In the genomic region with DNA sequence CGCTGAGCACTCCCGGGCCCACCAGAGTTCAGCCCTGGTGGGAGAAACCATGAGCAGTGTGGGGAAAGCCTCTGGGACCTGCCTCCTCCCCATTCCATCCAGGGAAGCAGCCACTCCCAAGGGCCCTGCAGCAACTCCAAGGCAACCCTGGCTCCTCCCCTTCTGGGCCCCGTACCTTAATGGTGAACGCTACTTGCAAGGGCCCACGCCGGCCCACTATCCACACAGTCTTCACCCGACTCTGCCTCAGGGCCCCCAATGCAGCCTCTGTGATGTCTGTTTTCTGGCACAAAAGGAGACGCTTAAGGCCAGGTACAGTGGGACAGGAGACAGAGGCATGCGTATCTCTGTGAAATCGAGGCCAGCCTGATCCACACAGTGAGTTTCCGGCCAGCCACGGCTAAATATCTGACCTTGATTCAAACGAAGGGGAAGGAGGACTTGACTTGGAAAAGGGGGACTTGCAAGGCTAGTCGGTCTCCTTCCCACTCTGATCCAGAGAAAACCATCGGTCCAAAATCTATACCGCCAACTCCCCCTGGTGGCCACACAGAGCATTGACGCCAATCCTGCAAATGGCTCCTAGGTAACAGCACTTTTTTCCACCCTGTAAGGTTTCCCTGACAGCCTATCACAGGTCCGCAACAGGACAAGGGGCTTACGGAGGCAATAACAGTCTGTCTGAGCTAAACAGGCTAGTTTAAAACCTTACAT, we compare ENCODE assay signal across 9 mouse cellular contexts. TPM values are rescaled to one million over a fixed set of nuclear protein-coding genes. Genes with fewer than 3 reads are reported as not detected.
DNase-seq lines count a peak whose midpoint lies in the region; TF ChIP-seq lines count a peak whose summit lies in the region.
"Had no signal": no experiment of that assay in that cellular context is flagged by ENCODE, and none has a peak within 500 bp of the region (broad histone marks: within the 10 kb centered on the region; RNA-seq: fewer than 3 reads in every experiment).

No protein-coding gene starts in this region.

- H3K36me3 ChIP-seq in C2C12 (ENCODE audit: control insufficient read depth, insufficient read depth): peaks cover 3% of the 10 kb centered on the region

- H3K79me2 ChIP-seq in C2C12 (ENCODE audit: control insufficient read depth, insufficient read depth): no peaks in the 10 kb centered on the region

- TF ChIP-seq CTCF in C2C12 (IDR thresholded peaks at IDR 0.05; ENCODE audit: control insufficient read depth, insufficient read depth, insufficient read length): peak; percentile 77

- H3ac ChIP-seq in C2C12 (ENCODE audit: control insufficient read depth, insufficient read length, low read depth): no peak overlapping the region

- no peaks in the 10 kb centered on the region for H3K79me3 ChIP-seq in C2C12 (ENCODE audit: low read depth)

- peak; percentile 87 for DNase-seq in adrenal gland, postnatal 10 days
- DNase-seq in embryo, embryonic 11.5 days (ENCODE audit: low read depth, low spot score): peak; percentile 67
- DNase-seq in gastrocnemius, postnatal 36 days: peak; percentile 67 to 68
- DNase-seq in kidney, postnatal 25 days: peak; percentile 79 to 82
- DNase-seq in lung, adult 18-20 months: peak; percentile 73 to 74
- peak; percentile 76 for DNase-seq in ovary, postnatal 36 days (ENCODE audit: low spot score)
- peak; percentile 69 for DNase-seq in thymus, postnatal 14 days

- H3K27me3 ChIP-seq in C2C12 (ENCODE audit: control insufficient read depth, insufficient read depth, insufficient read length): peaks cover 23% of the 10 kb centered on the region

- H3K4me3 ChIP-seq in C2C12 (ENCODE audit: insufficient read depth, poor library complexity, severe bottlenecking): no peak overlapping the region
- H3K4me3 ChIP-seq: erythroblast, embryonic 14.5 days had no signal

- intact Hi-C loops in gastrocnemius, postnatal 36 days (cut with DNase I): loop anchor here (2.0 kb wide), 1 partner anchor 112 kb away; no protein-coding TSS in a partner anchor

TF ChIP-seq in C2C12, 6 proteins besides CTCF, POLR2A, EP300 and RAD21:
- no peak for TF ChIP-seq MYOG (IDR thresholded peaks at IDR 0.05; ENCODE audit: control insufficient read depth, extremely low read depth, insufficient read length)
- no peak for TF ChIP-seq MYOD1 (IDR thresholded peaks at IDR 0.05; ENCODE audit: control insufficient read depth, insufficient read length, low read depth)
- TF ChIP-seq MAX (IDR thresholded peaks at IDR 0.05): no peak
- TF ChIP-seq USF1 (IDR thresholded peaks at IDR 0.05; ENCODE audit: low read depth): no peak
- no peak for TF ChIP-seq FOSL1 (IDR thresholded peaks at IDR 0.05; ENCODE audit: insufficient read depth, low read length, poor library complexity, severe bottlenecking)
- no peak for TF ChIP-seq CEBPB (IDR thresholded peaks at IDR 0.05; ENCODE audit: low read depth)

RNA-seq across cellular contexts. Expression of a gene that starts 3.3 kb away (rescaled TPM):
- not detected for polyA plus RNA-seq in C2C12 (2012; fragmentation: generic; extraction: Trizol)
- under 1 TPM; 0.61 to 0.75 TPM for total RNA-seq in adrenal gland, postnatal 10 days (2021)
- not detected for total RNA-seq in gastrocnemius, postnatal 36 days (2021)

RNA-seq across cellular contexts. Expression of a gene that starts 6.5 kb away (rescaled TPM):
- polyA plus RNA-seq in C2C12 (2012; fragmentation: generic; extraction: Trizol): 10.7 TPM
- 100 to 1,000 TPM; 368 to 383 TPM for total RNA-seq in adrenal gland, postnatal 10 days (2021)
- 1 to 10 TPM; 3.6 to 4.4 TPM for total RNA-seq in gastrocnemius, postnatal 36 days (2021)

RNA-seq across cellular contexts. Expression of a gene that starts 27.2 kb away (rescaled TPM):
- polyA plus RNA-seq in C2C12 (2012; fragmentation: generic; extraction: Trizol): 0.21 TPM
- total RNA-seq in adrenal gland, postnatal 10 days (2021): 10 to 100 TPM; 12.7 to 16.1 TPM
- 1 to 10 TPM; 2.4 to 3.5 TPM for total RNA-seq in gastrocnemius, postnatal 36 days (2021)

RNA-seq across cellular contexts. Expression of a gene that starts 36.7 kb away (rescaled TPM):
- polyA plus RNA-seq in C2C12 (2012; fragmentation: generic; extraction: Trizol): not detected
- not detected for total RNA-seq in adrenal gland, postnatal 10 days (2021)
- not detected for total RNA-seq in gastrocnemius, postnatal 36 days (2021)
- polyA plus RNA-seq: erythroblast, embryonic 14.5 days had no signal

RNA-seq across cellular contexts. Expression of a gene that starts 51.5 kb away (rescaled TPM):
- polyA plus RNA-seq in C2C12 (2012; fragmentation: generic; extraction: Trizol): 0.01 TPM
- total RNA-seq in adrenal gland, postnatal 10 days (2021): under 1 TPM; 0.39 to 1.00 TPM
- total RNA-seq in gastrocnemius, postnatal 36 days (2021): 1 to 10 TPM in 1 of 2 experiments, under 1 TPM in 1; 0.72 to 1.3 TPM
- polyA plus RNA-seq: erythroblast, embryonic 14.5 days had no signal

Comparison
In these comparisons a context has a peak if more than half of its experiments do, and no peak if none do; other contexts are left out.
1. RNA of a gene that starts 6.5 kb away (total RNA-seq): 368 to 383 TPM in adrenal gland, postnatal 10 days; 3.6 to 4.4 TPM in gastrocnemius, postnatal 36 days; every median in the first group is over 10 times any median in the second.
2. Peak in every context shown above with its lines, with median percentiles within 50 percentile points of each other: DNase-seq.